Mouse (Mus musculus): ENCODE measurements around the gene BC048679. TPM values are rescaled to one million over a fixed set of nuclear protein-coding genes. Genes with fewer than 3 reads are reported as not detected.

The BC048679 gene
- total and polyA plus RNA-seq, 3 experiments: not detected

- Histone ChIP-seq H3K27ac (ENCODE audit: insufficient read depth, low read depth) (no peak overlapping the region), H3K4me1 (ENCODE audit: control insufficient read depth in 1 of 2, insufficient read depth in 2 of 2) (no peaks in the 10 kb centered on the region), H3K4me2 (ENCODE audit: insufficient read depth, low read depth, poor library complexity, severe bottlenecking) (no peak overlapping the region), H3K9me3 (replicated peaks; ENCODE audit: low read length) (peaks cover 10% of the 10 kb centered on the region), H3K36me3 (replicated peaks in 1 of 2; ENCODE audit: control insufficient read depth in 1 of 2, insufficient read depth in 1 of 2, low read length in 1 of 2) (no peaks in the 10 kb centered on the region), H3K4me3 (replicated peaks in 1 of 3; ENCODE audit: low read depth in 2 of 3, low read length in 2 of 3, poor library complexity in 1 of 3) (no peak overlapping the region), H3K27me3 (replicated peaks) (peaks cover 16% of the 10 kb centered on the region), H3K79me2 (replicated peaks; ENCODE audit: control insufficient read depth, extremely low read depth, insufficient read depth, poor library complexity, severe bottlenecking) (no peaks in the 10 kb centered on the region), H3K9ac (ENCODE audit: insufficient read depth, low read depth) (no peak overlapping the region)
- dilution Hi-C loops (cut with MboI; ENCODE audit: extremely low pct_ligation_motif_present, extremely low pct_unique_long_range_greater_than_20kb, low sequenced_read_pairs): no loop called here
- DNase-seq (ENCODE audit: extremely low read depth): no peak
- TF ChIP-seq MXI1 (IDR thresholded peaks at IDR 0.05; ENCODE audit: low read depth, low read length) (no peak), NRF1 (IDR thresholded peaks at IDR 0.05; ENCODE audit: low read depth, low read length) (no peak), USF2 (conservative IDR thresholded peaks at IDR 0.05; ENCODE audit: low read depth, low read length) (no peak), TBP (conservative IDR thresholded peaks at IDR 0.05; ENCODE audit: low read depth, low read length) (no peak), ZC3H11A (IDR thresholded peaks at IDR 0.05; ENCODE audit: low read depth, low read length) (no peak), MYC (IDR thresholded peaks at IDR 0.05; ENCODE audit: low read depth, low read length) (no peak), POLR2A (IDR thresholded peaks at IDR 0.05; ENCODE audit: low read depth, low read length) (no peak), MEF2A (IDR thresholded peaks at IDR 0.05; ENCODE audit: borderline replicate concordance, low read depth, low read length) (no peak), E2F4 (IDR thresholded peaks at IDR 0.05; ENCODE audit: insufficient replicate concordance, low read depth, low read length) (no peak), SMC3 (IDR thresholded peaks at IDR 0.05; ENCODE audit: low read depth, low read length) (no peak), USF1 (IDR thresholded peaks at IDR 0.05; ENCODE audit: low read depth, low read length) (no peak), MAZ (IDR thresholded peaks at IDR 0.05; ENCODE audit: low read depth, low read length) (no peak), JUND (conservative IDR thresholded peaks at IDR 0.05; ENCODE audit: low read depth, low read length) (no peak), RAD21 (IDR thresholded peaks at IDR 0.05; ENCODE audit: low read depth, low read length) (no peak)
- in situ Hi-C loops (cut with MboI; ENCODE audit: low pct_ligation_motif_present, low pct_unique_long_range_greater_than_20kb, low sequenced_read_pairs): no loop called here
Measured at GRCm38 (mm10) chr7:81452971-81453441, 45.1 kb downstream of the BC048679 start.

Other genes starting within 250 kb of the BC048679 start
- gene Rps17, start 153.0 kb downstream of the BC048679 start, total RNA-seq (2012; rRNA removed): 5,063 and 5,120 TPM in 2 replicates
- gene Rps17, start 153.0 kb downstream of the BC048679 start, total RNA-seq (2014; rRNA removed): 4,582 and 5,238 TPM in 2 replicates
- gene Rps17, start 153.0 kb downstream of the BC048679 start, polyA plus RNA-seq (2012; ENCODE audit: insufficient read length, low read depth): 2,159 and 2,532 TPM in 2 replicates
- not detected in 2 replicates for gene Cpeb1, start 42.8 kb downstream of the BC048679 start, total RNA-seq (2012; rRNA removed)
- gene Cpeb1, start 42.8 kb downstream of the BC048679 start, total RNA-seq (2014; rRNA removed): not detected in 2 replicates
- gene Cpeb1, start 42.8 kb downstream of the BC048679 start, polyA plus RNA-seq (2012; ENCODE audit: insufficient read length, low read depth): 0.12 and 0.26 TPM in 2 replicates
- not detected in 2 replicates for gene Ap3b2, start 4.4 kb downstream of the BC048679 start, total RNA-seq (2012; rRNA removed)
- not detected in 2 replicates for gene Ap3b2, start 4.4 kb downstream of the BC048679 start, total RNA-seq (2014; rRNA removed)
- gene Ap3b2, start 4.4 kb downstream of the BC048679 start, polyA plus RNA-seq (2012; ENCODE audit: insufficient read length, low read depth): not detected in 2 replicates
- 1.2 and 1.6 TPM in 2 replicates for gene Fsd2, start 68.7 kb upstream of the BC048679 start, total RNA-seq (2012; rRNA removed)
- gene Fsd2, start 68.7 kb upstream of the BC048679 start, total RNA-seq (2014; rRNA removed): 0.18 and 0.26 TPM in 2 replicates
- gene Fsd2, start 68.7 kb upstream of the BC048679 start, polyA plus RNA-seq (2012; ENCODE audit: insufficient read length, low read depth): 0.54 and 0.56 TPM in 2 replicates
- gene Whamm, start 73.0 kb upstream of the BC048679 start, total RNA-seq (2012; rRNA removed): 9.7 and 13.3 TPM in 2 replicates
- 5.2 and 5.4 TPM in 2 replicates for gene Whamm, start 73.0 kb upstream of the BC048679 start, total RNA-seq (2014; rRNA removed)
- 11.2 and 13.3 TPM in 2 replicates for gene Whamm, start 73.0 kb upstream of the BC048679 start, polyA plus RNA-seq (2012; ENCODE audit: insufficient read length, low read depth)
- gene Homer2, start 209.2 kb upstream of the BC048679 start, total RNA-seq (2012; rRNA removed): 0.08 TPM in 1 of 2 replicates, not detected in the other
- not detected in 2 replicates for gene Homer2, start 209.2 kb upstream of the BC048679 start, total RNA-seq (2014; rRNA removed)
- gene Homer2, start 209.2 kb upstream of the BC048679 start, polyA plus RNA-seq (2012; ENCODE audit: insufficient read length, low read depth): not detected in 2 replicates

All from CH12.LX (cell line).